Mouse (Mus musculus): ENCODE data around the gene Pacsin1.

Pacsin1 gene

DNA sequence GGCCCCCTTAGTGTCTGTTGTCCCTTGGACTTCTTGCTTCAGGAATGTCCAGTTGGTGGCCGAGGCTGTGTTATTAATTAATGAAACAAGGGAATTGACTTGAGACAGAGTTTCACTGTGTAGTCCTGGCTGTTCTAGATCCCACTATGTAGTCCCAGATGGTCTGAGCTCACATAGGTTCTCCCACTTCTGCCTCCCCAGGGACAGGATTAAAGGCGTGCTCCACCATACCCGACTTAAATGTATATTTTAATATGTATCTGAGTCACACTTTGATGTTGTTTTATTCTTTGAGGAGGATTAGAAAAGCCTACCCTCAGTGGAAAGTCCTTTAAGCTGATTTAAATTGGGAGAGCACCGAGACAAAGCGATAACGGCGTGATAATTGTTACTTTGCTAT, 21.0 kb downstream of the Pacsin1 start:
- no peak for DNase-seq (ENCODE audit: extremely low spot score, low spot score)

- no peak for DNase-seq (ENCODE audit: extremely low spot score, low spot score)
Measured at GRCm38 (mm10) chr17:27677756-27678155, 22.4 kb downstream of the Pacsin1 start.

GRCm38 (mm10) chr17:27678924-27679813, 23.9 kb downstream of the Pacsin1 start:
- DNase-seq (ENCODE audit: extremely low spot score, low spot score), result no peak

DNA sequence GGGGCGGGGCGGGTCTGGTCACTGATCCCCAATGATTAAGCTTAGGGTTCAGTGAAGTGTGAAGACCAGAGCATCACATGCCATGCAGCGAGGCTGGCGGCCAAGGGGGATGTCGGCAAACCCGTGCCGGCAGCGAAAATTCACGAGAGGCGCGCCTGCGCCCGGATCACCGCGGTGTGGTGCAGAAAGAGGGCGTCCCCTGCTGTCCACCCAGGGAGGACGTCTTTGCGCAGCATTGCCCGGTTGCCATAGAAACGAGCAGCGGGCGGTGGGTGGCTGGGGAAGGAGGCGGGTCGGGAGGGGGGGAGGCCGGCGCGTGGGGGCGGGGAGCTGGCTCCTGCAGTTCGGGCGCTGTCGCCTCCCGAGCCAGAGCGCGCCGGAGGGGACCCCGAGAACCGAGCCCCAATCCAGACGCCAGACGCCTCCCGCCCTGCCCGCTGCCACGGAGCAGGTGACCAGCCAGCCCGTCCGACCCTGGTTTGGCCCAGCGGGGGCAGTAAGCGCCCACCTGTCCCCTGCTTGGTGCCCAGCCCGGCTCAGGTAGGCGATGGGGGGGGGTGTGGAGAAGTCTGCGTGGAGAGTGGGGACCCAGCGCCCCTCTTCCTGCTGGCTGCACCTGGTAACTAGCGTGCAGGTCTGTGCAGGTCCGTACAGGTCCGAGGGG, 29.7 kb downstream of the Pacsin1 start:
- peak; percentile 77 for DNase-seq (ENCODE audit: extremely low spot score, low spot score)

GRCm38 (mm10) chr17:27685550-27685913, 30.2 kb downstream of the Pacsin1 start:
- DNase-seq (ENCODE audit: extremely low spot score, low spot score), result peak; percentile 52

- no peak for DNase-seq (ENCODE audit: extremely low spot score, low spot score)
Measured at GRCm38 (mm10) chr17:27686395-27686794, 31.1 kb downstream of the Pacsin1 start.

DNA sequence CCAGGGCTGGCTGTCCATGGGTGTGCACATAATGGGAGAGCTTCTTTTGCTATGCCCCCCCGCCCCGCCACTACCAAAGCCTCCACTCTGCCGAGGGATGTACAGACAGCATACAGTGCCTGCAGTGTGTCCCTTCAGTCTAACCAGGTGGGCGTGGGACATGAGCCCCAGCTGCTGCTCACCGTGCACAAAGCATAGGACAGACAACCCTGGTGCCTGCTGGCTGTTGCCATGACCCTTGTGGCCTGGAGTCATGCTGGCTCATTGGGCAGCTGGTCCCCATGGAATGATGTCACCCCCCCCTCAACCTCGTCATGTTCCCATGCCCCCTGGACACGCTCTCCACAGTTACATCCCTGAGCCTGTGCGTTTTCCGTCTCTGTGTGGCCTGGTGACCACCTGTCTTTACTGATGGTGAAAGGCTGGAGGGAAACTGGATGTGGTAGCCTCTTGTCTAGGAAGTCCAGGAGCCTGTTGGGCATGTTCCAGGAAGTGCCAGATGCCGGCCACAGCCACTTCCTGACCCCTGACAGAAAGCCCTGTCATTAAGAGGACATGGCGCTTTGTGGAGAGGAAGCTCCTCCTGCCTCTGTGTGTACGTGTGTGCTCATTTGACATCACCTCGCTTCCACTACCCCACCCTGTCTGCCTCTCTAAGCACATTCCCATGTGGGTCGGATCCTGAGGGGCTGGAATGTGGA, 35.8 kb downstream of the Pacsin1 start:
- DNase-seq (ENCODE audit: extremely low spot score, low spot score), result no peak

DNA sequence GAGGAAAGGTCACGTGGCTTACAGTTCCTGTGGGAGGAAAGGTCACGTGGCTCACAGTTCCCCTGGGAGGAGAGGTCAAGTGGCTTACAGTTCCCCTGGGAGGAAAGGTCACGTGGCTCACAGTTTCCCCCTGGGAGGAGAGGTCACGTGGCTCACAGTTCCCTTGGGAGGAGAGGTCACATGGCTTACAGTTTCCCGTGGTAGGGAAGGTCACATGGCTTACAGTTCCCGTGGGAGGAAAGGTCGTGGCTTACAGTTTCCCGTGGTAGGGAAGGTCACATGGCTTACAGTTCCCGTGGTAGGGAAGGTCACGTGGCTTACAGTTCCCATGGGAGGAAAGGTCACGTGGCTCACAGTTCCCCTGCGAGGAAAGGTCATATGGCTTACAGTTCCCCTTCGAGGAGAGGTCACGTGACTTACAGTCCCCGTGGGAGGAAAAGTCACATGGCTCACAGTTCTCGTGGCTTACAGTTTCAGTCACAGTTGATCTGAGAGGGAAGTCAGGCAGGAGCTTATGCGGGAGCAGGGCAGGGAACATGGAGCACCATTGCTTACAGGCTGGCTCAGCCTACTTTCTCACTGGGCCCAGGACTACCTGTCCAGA, 44.4 kb downstream of the Pacsin1 start:
- DNase-seq (ENCODE audit: extremely low spot score, low spot score), result no peak

DNA sequence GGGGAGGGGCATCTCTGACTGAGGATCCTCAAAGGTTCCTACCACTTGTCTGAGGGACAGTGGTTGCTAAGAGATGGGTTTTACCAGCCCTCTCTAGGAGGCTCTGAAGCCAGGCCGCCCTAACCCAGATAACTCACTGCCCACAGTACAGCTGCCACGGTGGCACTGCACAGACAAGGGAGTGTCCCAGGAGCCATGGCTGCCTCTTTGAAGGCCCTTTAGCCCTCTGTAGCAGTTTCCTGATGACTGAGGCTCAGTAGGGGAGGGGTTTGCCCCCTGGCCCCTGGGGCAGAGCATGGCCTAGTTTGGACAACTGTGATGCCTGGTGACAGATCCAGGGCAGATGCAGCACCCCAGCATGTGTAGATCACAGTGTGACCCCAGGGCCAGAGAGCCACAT, 45.5 kb downstream of the Pacsin1 start:
- DNase-seq (ENCODE audit: extremely low spot score, low spot score), result no peak

DNA sequence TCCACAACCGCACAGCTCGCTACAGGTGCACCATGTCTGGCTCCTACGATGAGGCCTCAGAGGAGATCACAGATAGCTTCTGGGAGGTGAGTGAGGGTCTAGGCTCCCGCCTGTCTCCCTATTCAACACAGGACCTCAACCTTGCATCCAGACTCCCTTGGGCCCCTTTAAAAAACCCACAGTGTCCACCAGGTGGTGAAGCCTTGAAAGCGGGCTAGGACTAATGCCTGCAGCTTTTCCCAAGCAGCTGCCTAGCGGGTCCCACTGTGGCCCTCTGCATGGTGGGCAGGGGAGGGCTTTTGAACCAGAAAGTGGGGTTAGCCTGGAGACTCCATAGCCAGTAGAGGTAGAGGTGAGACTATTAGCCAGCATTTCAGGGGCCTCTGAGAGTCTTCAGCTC, 46.5 kb downstream of the Pacsin1 start:
- DNase-seq (ENCODE audit: extremely low spot score, low spot score), result no peak

DNA sequence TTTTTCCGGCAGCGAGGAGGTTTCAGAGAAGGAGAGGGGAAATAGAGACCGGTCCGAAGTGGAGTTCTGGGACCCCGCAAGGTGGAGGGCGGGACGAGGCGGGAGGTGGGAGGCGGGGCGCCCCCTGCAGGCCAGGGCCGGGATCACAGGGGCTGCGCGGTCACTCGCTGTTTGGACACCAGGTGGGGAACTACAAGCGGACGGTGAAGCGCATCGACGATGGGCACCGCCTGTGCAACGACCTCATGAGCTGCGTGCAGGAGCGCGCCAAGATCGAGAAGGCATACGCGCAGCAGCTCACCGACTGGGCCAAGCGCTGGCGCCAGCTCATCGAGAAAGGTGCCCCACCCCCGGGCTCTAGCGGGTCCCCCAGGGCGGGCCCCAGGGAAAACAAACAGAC, 47.2 kb downstream of the Pacsin1 start:
- peak; percentile 73 for DNase-seq (ENCODE audit: extremely low spot score, low spot score)

- no peak for DNase-seq (ENCODE audit: extremely low spot score, low spot score)
Measured at GRCm38 (mm10) chr17:27703961-27704621, 48.8 kb downstream of the Pacsin1 start.

GRCm38 (mm10) chr17:27705661-27706060, 50.4 kb downstream of the Pacsin1 start:
- no peak for DNase-seq (ENCODE audit: extremely low spot score, low spot score)

DNA sequence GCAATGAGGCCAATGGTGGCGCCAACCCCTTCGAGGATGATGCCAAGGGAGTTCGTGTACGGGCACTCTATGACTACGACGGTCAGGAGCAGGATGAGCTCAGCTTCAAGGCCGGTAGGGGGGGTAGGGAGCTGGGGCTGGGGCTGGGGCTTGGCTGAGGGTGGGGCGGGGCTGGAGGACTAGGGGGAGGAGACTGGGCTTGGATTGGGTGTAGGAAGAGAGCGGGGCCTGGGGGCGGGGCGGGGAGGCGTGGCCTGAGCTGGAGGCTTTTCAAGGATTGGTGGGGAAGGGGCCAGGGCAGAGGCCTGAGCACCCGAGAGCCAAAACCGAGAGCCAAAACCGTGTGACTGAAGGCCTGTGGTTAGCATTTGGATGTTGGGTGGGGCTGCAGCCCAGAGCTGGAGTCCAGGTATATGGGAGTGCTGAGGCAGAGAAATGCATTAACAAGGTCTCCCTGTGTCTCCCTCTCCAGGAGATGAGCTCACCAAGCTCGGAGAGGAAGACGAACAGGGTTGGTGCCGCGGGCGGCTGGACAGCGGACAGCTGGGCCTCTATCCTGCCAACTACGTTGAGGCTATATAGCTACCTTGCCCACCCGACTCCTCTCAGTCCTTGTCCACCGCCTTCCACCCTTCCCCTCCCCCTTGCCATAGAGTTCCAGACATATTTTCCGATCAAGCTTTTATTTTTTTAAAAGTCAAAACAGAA, 52.8 kb downstream of the Pacsin1 start:
- DNase-seq (ENCODE audit: extremely low spot score, low spot score), result peak; percentile 98

- DNase-seq (ENCODE audit: extremely low spot score, low spot score), result no peak
Measured at GRCm38 (mm10) chr17:27709650-27710049, 54.3 kb downstream of the Pacsin1 start.

- DNase-seq (ENCODE audit: extremely low spot score, low spot score), result no peak
Measured at GRCm38 (mm10) chr17:27712832-27713231, 57.5 kb downstream of the Pacsin1 start.

GRCm38 (mm10) chr17:27716804-27717203, 61.5 kb downstream of the Pacsin1 start:
- DNase-seq (ENCODE audit: extremely low spot score, low spot score), result no peak

DNA sequence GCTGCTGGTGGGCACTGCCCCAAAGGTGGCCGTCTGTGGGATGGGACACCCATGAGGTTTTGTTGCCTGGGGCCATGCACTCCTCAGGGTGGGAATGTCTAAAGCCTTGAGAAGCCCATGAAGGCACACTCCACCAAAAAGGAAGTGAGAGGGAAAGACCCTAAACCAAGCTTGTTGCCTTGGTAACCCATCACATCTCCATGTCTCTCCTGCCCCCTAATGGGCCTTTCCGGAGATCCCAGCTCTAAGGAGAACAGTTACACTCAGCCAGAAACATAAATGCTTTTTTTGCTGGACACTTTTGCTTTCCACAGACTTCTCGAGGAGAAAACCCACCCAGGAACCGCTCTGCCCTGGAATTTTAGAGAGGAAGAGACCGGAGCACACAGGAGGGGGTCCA, 62.9 kb downstream of the Pacsin1 start:
- no peak for DNase-seq (ENCODE audit: extremely low spot score, low spot score)

DNA sequence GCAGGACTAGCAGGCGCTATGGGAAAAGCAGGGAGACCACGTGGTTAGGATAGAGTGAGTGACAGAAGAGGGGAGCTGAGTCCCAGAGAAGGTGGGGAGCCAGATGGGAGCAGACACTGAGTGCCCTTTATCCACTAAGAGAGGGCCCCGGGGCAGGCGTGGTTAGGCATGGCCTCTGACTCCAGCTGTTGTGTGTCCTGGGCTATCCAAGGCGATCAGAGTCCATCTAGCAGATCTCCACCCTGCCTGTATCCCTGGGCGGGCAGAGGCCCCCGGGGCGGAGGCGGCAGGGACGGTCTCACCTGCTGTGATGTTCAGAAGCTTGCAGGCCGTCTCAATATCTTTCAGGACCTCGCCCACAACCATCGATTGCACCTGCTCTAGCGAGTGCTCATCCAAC, 64.4 kb downstream of the Pacsin1 start:
- no peak for DNase-seq (ENCODE audit: extremely low spot score, low spot score)

DNA sequence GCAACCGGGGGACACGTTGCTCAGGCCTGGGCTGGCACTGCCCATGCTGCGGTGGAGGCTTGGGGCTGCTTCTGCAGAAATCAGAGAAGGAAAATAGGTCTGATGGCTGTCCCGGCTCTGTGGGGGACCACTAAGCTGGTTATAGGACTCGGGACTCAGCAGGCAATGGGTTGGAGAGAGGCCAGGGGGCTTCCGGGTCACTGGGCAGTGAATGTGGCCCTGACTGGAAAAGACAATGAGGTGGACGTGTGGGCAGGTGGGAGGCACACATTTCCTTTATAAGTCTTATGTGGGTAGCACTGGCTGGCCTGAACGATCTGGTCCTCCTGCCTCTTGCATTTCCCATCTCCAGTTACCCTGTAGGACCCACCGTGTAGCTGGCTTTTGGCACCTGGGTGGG, 65.0 kb downstream of the Pacsin1 start:
- DNase-seq (ENCODE audit: extremely low spot score, low spot score), result no peak
